Mouse (Mus musculus): ENCODE data around the gene Olfr486. TPM values are rescaled to one million over a fixed set of nuclear protein-coding genes. Genes with fewer than 3 reads are reported as not detected.

Olfr486 gene
- polyA plus RNA-seq (2014; fragmentation: Illumina TruSeq; extraction: RNeasy Lipid Tissue Mini Kit (QIAGEN cat#74804); ENCODE audit: low read depth, low replicate concordance) = not detected

DNA sequence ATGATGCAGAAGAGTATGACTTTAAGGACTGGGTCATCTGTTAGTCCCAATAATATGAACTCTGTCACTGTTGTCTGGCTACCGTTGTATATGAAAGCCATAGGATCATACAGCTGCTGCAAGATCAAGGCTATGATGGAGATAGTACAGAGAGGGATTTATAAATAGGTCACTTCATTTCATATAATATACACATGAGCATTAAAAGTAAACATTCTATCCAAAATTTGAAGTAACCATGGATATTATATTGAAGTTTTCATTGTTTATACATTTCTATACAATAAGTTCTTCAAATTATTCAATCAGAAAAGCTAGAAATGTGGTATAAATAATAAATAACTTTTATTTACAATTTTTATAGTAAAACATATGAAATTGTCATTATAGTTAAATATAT, at the start of gene Olfr486:
TSS of gene Olfr486 (minus strand) at position 101 of the 400 bp plus-strand sequence.

DNA sequence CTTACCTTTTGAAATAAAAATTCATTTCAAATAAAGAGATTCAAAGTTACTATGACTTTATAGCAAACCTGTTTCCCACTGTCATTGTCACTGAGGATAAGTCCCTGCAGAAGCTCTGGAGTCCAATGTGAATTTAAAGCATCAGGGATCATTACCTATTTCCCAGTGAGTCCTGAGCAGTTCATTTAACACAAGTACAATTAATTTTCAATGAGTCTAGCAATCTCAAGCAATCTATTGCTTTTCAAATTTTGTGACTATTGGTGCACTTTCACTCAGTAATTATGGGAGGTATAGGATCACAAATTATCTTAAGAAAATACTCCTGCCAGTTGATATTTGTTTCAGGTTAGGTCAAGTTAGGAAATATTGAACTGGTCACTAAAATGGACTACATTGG, 42.0 kb upstream of the Olfr486 start, which contains the start of gene Olfr487:
TSS of gene Olfr487 (minus strand) at position 101 of the 400 bp plus-strand sequence.

DNA sequence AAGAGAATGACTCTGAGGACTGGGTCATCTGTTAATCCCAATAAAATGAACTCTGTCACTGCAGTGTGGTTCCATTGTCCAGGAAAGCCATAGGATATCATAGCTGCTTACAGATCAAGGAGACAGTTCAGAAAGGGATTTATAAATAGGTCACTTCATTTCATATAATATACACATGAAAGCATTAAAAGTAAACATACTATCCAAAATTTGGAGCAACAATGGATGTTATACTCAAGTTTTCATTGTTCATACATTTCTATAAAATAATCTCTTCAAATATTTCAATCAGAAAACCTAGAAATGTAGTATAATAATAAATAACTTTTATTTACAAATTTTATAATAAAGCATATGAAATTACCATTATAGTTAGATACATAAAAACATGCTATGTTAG, 12.8 kb downstream of the Olfr486 start, which contains the start of gene Olfr485:
TSS of gene Olfr485 (minus strand) at position 101 of the 400 bp plus-strand sequence.

DNA sequence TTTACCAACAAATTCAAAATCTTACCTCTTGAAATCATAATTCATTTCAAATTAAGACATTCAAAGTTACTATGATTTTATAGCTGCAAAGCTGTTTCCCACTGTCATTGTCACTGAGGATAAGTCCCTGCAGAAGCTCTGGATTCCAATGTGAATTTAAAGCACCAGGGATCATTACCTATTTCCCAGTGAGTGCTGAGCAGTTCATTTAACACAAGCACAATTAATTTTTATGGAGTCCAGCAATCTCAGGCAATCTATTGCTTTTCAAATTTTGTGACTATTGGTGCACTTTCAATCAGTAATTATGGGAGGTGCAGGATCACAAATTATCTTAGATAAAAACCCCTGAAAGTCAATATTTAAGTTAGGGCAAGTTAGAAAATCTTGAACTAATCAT, 45.2 kb downstream of the Olfr486 start, which contains the start of gene Olfr484:
TSS of gene Olfr484 (minus strand) at position 101 of the 400 bp plus-strand sequence.

Other genes starting within 250 kb of the Olfr486 start
- not detected for gene Olfr473, start 242.3 kb downstream of the Olfr486 start, polyA plus RNA-seq (2014; fragmentation: Illumina TruSeq; extraction: RNeasy Lipid Tissue Mini Kit (QIAGEN cat#74804); ENCODE audit: low read depth, low replicate concordance)
- not detected for gene Olfr474, start 218.1 kb downstream of the Olfr486 start, polyA plus RNA-seq (2014; fragmentation: Illumina TruSeq; extraction: RNeasy Lipid Tissue Mini Kit (QIAGEN cat#74804); ENCODE audit: low read depth, low replicate concordance)
- not detected for gene Olfr476, start 207.9 kb downstream of the Olfr486 start, polyA plus RNA-seq (2014; fragmentation: Illumina TruSeq; extraction: RNeasy Lipid Tissue Mini Kit (QIAGEN cat#74804); ENCODE audit: low read depth, low replicate concordance)
- gene Olfr477, start 186.0 kb downstream of the Olfr486 start, polyA plus RNA-seq (2014; fragmentation: Illumina TruSeq; extraction: RNeasy Lipid Tissue Mini Kit (QIAGEN cat#74804); ENCODE audit: low read depth, low replicate concordance) = not detected
- not detected for gene Olfr478, start 138.8 kb downstream of the Olfr486 start, polyA plus RNA-seq (2014; fragmentation: Illumina TruSeq; extraction: RNeasy Lipid Tissue Mini Kit (QIAGEN cat#74804); ENCODE audit: low read depth, low replicate concordance)
- gene Olfr479, start 122.0 kb downstream of the Olfr486 start, polyA plus RNA-seq (2014; fragmentation: Illumina TruSeq; extraction: RNeasy Lipid Tissue Mini Kit (QIAGEN cat#74804); ENCODE audit: low read depth, low replicate concordance) = not detected
- gene Olfr480, start 105.4 kb downstream of the Olfr486 start, polyA plus RNA-seq (2014; fragmentation: Illumina TruSeq; extraction: RNeasy Lipid Tissue Mini Kit (QIAGEN cat#74804); ENCODE audit: low read depth, low replicate concordance) = not detected
- not detected for gene Olfr481, start 92.9 kb downstream of the Olfr486 start, polyA plus RNA-seq (2014; fragmentation: Illumina TruSeq; extraction: RNeasy Lipid Tissue Mini Kit (QIAGEN cat#74804); ENCODE audit: low read depth, low replicate concordance)
- gene Olfr482, start 75.2 kb downstream of the Olfr486 start, polyA plus RNA-seq (2014; fragmentation: Illumina TruSeq; extraction: RNeasy Lipid Tissue Mini Kit (QIAGEN cat#74804); ENCODE audit: low read depth, low replicate concordance) = not detected
- gene Olfr483, start 71.9 kb downstream of the Olfr486 start, polyA plus RNA-seq (2014; fragmentation: Illumina TruSeq; extraction: RNeasy Lipid Tissue Mini Kit (QIAGEN cat#74804); ENCODE audit: low read depth, low replicate concordance) = not detected
- not detected for gene Olfr484, start 45.3 kb downstream of the Olfr486 start, polyA plus RNA-seq (2014; fragmentation: Illumina TruSeq; extraction: RNeasy Lipid Tissue Mini Kit (QIAGEN cat#74804); ENCODE audit: low read depth, low replicate concordance)
- gene Olfr485, start 12.9 kb downstream of the Olfr486 start, polyA plus RNA-seq (2014; fragmentation: Illumina TruSeq; extraction: RNeasy Lipid Tissue Mini Kit (QIAGEN cat#74804); ENCODE audit: low read depth, low replicate concordance) = not detected
- not detected for gene Olfr487, start 41.9 kb upstream of the Olfr486 start, polyA plus RNA-seq (2014; fragmentation: Illumina TruSeq; extraction: RNeasy Lipid Tissue Mini Kit (QIAGEN cat#74804); ENCODE audit: low read depth, low replicate concordance)
- gene Olfr488, start 85.6 kb upstream of the Olfr486 start, polyA plus RNA-seq (2014; fragmentation: Illumina TruSeq; extraction: RNeasy Lipid Tissue Mini Kit (QIAGEN cat#74804); ENCODE audit: low read depth, low replicate concordance) = not detected
- not detected for gene Olfr490, start 116.2 kb upstream of the Olfr486 start, polyA plus RNA-seq (2014; fragmentation: Illumina TruSeq; extraction: RNeasy Lipid Tissue Mini Kit (QIAGEN cat#74804); ENCODE audit: low read depth, low replicate concordance)
- gene Olfr491, start 140.7 kb upstream of the Olfr486 start, polyA plus RNA-seq (2014; fragmentation: Illumina TruSeq; extraction: RNeasy Lipid Tissue Mini Kit (QIAGEN cat#74804); ENCODE audit: low read depth, low replicate concordance) = not detected
- gene Olfr492, start 150.9 kb upstream of the Olfr486 start, polyA plus RNA-seq (2014; fragmentation: Illumina TruSeq; extraction: RNeasy Lipid Tissue Mini Kit (QIAGEN cat#74804); ENCODE audit: low read depth, low replicate concordance) = not detected
- gene Olfr493, start 174.2 kb upstream of the Olfr486 start, polyA plus RNA-seq (2014; fragmentation: Illumina TruSeq; extraction: RNeasy Lipid Tissue Mini Kit (QIAGEN cat#74804); ENCODE audit: low read depth, low replicate concordance) = not detected
- not detected for gene Olfr494, start 192.6 kb upstream of the Olfr486 start, polyA plus RNA-seq (2014; fragmentation: Illumina TruSeq; extraction: RNeasy Lipid Tissue Mini Kit (QIAGEN cat#74804); ENCODE audit: low read depth, low replicate concordance)
- not detected for gene Olfr495, start 220.4 kb upstream of the Olfr486 start, polyA plus RNA-seq (2014; fragmentation: Illumina TruSeq; extraction: RNeasy Lipid Tissue Mini Kit (QIAGEN cat#74804); ENCODE audit: low read depth, low replicate concordance)
- gene Olfr497, start 247.7 kb upstream of the Olfr486 start, polyA plus RNA-seq (2014; fragmentation: Illumina TruSeq; extraction: RNeasy Lipid Tissue Mini Kit (QIAGEN cat#74804); ENCODE audit: low read depth, low replicate concordance) = not detected